Mouse (Mus musculus): ENCODE results near the gene Ctnna3.

GRCm38 (mm10) chr10:63628546-63628945, 198.6 kb downstream of the Ctnna3 start:
- TF ChIP-seq CTCF (IDR thresholded peaks at IDR 0.05; ENCODE audit: extremely low read depth, insufficient read depth, low read length) (no peak), POLR2A (IDR thresholded peaks at IDR 0.05; ENCODE audit: extremely low read depth, insufficient read depth, low read length) (no peak)
